Mouse (Mus musculus) kidney, embryonic 15.5 days (tissue): ENCODE measurements at regions not wholly inside any gene's neighbourhood (a gene's known extent, or its start where the extent isn't known, plus 50 kb on each side); places are given as distances from the start of the nearest gene placed in this dataset.

Source experiments
- ATAC-seq: fragments of 200-750 bp; cut with Nextera tagmentation; replicated peaks from 2 replicates; pipeline ENCODE4 v1.8.0; 2017; ENCODE audit warnings: moderate TSS enrichment; ENCODE audit not compliant: low FRiP score
- H3K27ac ChIP-seq: fragments of 300-500 bp; sonication (generic); 2 replicates; pipeline ENCODE4 v1.5.1; 2015; ENCODE audit warnings: mild to moderate bottlenecking, inconsistent platforms
- H3K27me3 ChIP-seq: fragments of 300-500 bp; sonication (generic); 2 replicates; pipeline ENCODE4 v1.6.1; 2015; ENCODE audit warnings: inconsistent platforms
- H3K36me3 ChIP-seq: fragments of 300-500 bp; sonication (generic); 2 replicates; pipeline ENCODE4 v1.6.1; 2015; ENCODE audit warnings: inconsistent platforms
- H3K4me1 ChIP-seq: fragments of 300-500 bp; sonication (generic); 2 replicates; pipeline ENCODE4 v1.6.1; 2015; ENCODE audit warnings: inconsistent platforms
- H3K4me2 ChIP-seq: fragments of 300-500 bp; sonication (generic); 2 replicates; pipeline ENCODE4 v1.6.1; 2015; ENCODE audit warnings: moderate library complexity, mild to moderate bottlenecking, inconsistent platforms
- H3K4me3 ChIP-seq: fragments of 300-500 bp; sonication (generic); replicated peaks from 2 replicates; pipeline ENCODE4 v1.5.1; 2015; ENCODE audit warnings: mild to moderate bottlenecking, inconsistent platforms
- H3K9ac ChIP-seq: fragments of 300-500 bp; sonication (generic); 2 replicates; pipeline ENCODE4 v1.6.1; 2015; ENCODE audit warnings: mild to moderate bottlenecking, inconsistent platforms
- H3K9me3 ChIP-seq: fragments of 300-500 bp; sonication (generic); replicated peaks from 2 replicates; pipeline ENCODE4 v1.6.1; 2016; ENCODE audit warnings: inconsistent platforms
- whole genome bisulfite sequencing: fragments of 180-500 bp; shearing (Covaris S2); methylation state at CpG from one replicate; pipeline ENCODE4 v1.1.7; 2015; ENCODE audit warnings: mixed read lengths; 5-methylcytosine and 5-hydroxymethylcytosine counted together

- H3K9me3 ChIP-seq: 0 out of 2 replicates have a peak, but pooled peaks cover 2% of the 10 kb centered on the region
- 85% methylated on average over 2 of the region's 2 CpGs for WGBS
Measured at GRCm38 (mm10) chr13:78318434-78318833, 118.9 kb upstream of the Nr2f1 start.

DNA sequence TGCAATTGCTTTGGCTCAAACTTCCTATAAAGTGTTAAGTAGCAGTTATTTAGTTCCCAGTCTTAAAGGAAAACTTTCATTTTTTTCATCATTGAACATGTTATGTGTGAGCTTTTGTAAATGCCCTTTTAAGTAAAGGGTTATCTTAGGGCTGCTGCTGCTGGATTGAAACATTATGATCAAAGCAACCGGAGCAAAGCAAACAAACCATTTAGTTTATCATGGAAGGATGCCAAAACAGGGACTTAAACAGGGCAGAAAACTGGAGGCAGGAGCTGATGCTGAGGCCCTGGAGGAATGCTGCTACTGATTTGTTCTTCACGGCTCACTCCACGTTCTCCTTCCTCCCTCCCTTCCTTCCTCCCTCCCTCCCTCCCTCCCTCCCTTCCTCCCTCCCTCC is 111.3 kb upstream of the Nr2f1 start:
- Histone ChIP-seq H3K4me1 (no peaks in the 10 kb centered on the region), H3K27ac (no peak overlapping the region), H3K4me3 (no peak overlapping the region), H3K9ac (no peak overlapping the region), H3K9me3 (no peaks in the 10 kb centered on the region), H3K36me3 (no peaks in the 10 kb centered on the region), H3K27me3 (no peaks in the 10 kb centered on the region), H3K4me2 (no peak overlapping the region)
- WGBS: 23% methylated on average over 3 of the region's 3 CpGs
- no peak for ATAC-seq

More at GRCm38 (mm10) chr13:78318434-78318833, 118.9 kb upstream of the Nr2f1 start:
- Histone ChIP-seq H3K27ac (no peak overlapping the region), H3K4me1 (no peaks in the 10 kb centered on the region), H3K9ac (no peak overlapping the region), H3K4me3 (no peak overlapping the region), H3K36me3 (no peaks in the 10 kb centered on the region), H3K4me2 (no peak overlapping the region), H3K27me3 (no peaks in the 10 kb centered on the region)
- ATAC-seq: no peak
